Mouse (Mus musculus) gastrocnemius, postnatal 36 days (tissue): ENCODE results near the gene Krt33a. TPM values are rescaled to one million over a fixed set of nuclear protein-coding genes. Genes with fewer than 3 reads are reported as not detected.
A peak's percentile ranks its signal among the peaks of the same experiment; 100 is the strongest.

Source experiments
- DNase-seq, 2 experiments: peaks; one replicate each; pipeline ENCODE4 v3.0.0; 2022
- intact Hi-C: fragments of 180-260 bp; cut with DNase I; formaldehyde crosslinking; loops from one replicate; pipeline ENCODE4 v1.15.1; 2025
- total RNA-seq, 2 experiments: library from RNA; stranded (reverse); gene quantifications; 2 replicates each; pipeline ENCODE4 v1.2.3; 2021

Gene Krt33a
- total RNA-seq, 2 experiments from 2014 or later, result not detected

- no peak for DNase-seq
- intact Hi-C loops, result no loop called here
Measured at GRCm38 (mm10) chr11:99989881-99990405, 26.1 kb downstream of the Krt33a start.

- intact Hi-C loops, result no loop called here
Measured at GRCm38 (mm10) chr11:99988530-99988929, 27.5 kb downstream of the Krt33a start.

GRCm38 (mm10) chr11:99986180-99986647 is 29.8 kb downstream of the Krt33a start, which contains the start of gene Krtap16-1:
Gene Krtap16-1 (minus strand): TSS chr11:99986597.
- intact Hi-C loops, result no loop called here
- no peak for DNase-seq

More at GRCm38 (mm10) chr11:99988530-99988929, 27.5 kb downstream of the Krt33a start:
- DNase-seq, result no peak

GRCm38 (mm10) chr11:99985291-99986092 is 30.5 kb downstream of the Krt33a start:
- peak; percentile 18 to 27 for DNase-seq
- intact Hi-C loops, result no loop called here

GRCm38 (mm10) chr11:99983442-99983841 is 32.6 kb downstream of the Krt33a start:
- intact Hi-C loops, result no loop called here

GRCm38 (mm10) chr11:99982731-99983130 is 33.3 kb downstream of the Krt33a start:
- DNase-seq, result no peak
- intact Hi-C loops, result no loop called here

More at GRCm38 (mm10) chr11:99983442-99983841, 32.6 kb downstream of the Krt33a start:
- DNase-seq, result no peak

GRCm38 (mm10) chr11:99978953-99979352 is 37.1 kb downstream of the Krt33a start, which contains the start of gene Krtap29-1:
Gene Krtap29-1 (minus strand): TSS chr11:99979053.
- no peak for DNase-seq
- intact Hi-C loops, result no loop called here

GRCm38 (mm10) chr11:99965961-99966360 is 50.1 kb downstream of the Krt33a start:
- DNase-seq, result no peak
- intact Hi-C loops, result no loop called here

GRCm38 (mm10) chr11:99964213-99964612 is 51.8 kb downstream of the Krt33a start:
- intact Hi-C loops, result no loop called here
- no peak for DNase-seq

Other genes with a start within 250 kb of the Krt33a start
- gene Gm11595, start 243.3 kb downstream of the Krt33a start, total RNA-seq, result not detected
- gene Krtap4-8, start 235.5 kb downstream of the Krt33a start, total RNA-seq, result not detected
- gene Krtap4-9, start 231.0 kb downstream of the Krt33a start, total RNA-seq, result not detected
- not detected for gene Gm11596, start 222.7 kb downstream of the Krt33a start, total RNA-seq
- not detected for gene Gm11569, start 217.3 kb downstream of the Krt33a start, total RNA-seq
- not detected for gene Gm11554, start 211.8 kb downstream of the Krt33a start, total RNA-seq
- gene Krtap4-13, start 206.3 kb downstream of the Krt33a start, total RNA-seq, result not detected
- gene Gm11564, start 200.5 kb downstream of the Krt33a start, total RNA-seq, result not detected
- not detected for gene 2300003K06Rik, start 178.1 kb downstream of the Krt33a start, total RNA-seq
- gene Krtap4-16, start 164.6 kb downstream of the Krt33a start, total RNA-seq, result not detected
- gene Gm11568, start 158.3 kb downstream of the Krt33a start, total RNA-seq, result not detected
- gene Gm11559, start 151.7 kb downstream of the Krt33a start, total RNA-seq, result not detected
- gene Krtap9-1, start 142.8 kb downstream of the Krt33a start, total RNA-seq, result not detected
- gene Gm11567, start 137.0 kb downstream of the Krt33a start, total RNA-seq, result not detected
- gene Krtap31-1, start 108.3 kb downstream of the Krt33a start, total RNA-seq, result not detected
- gene Gm11565, start 101.5 kb downstream of the Krt33a start, total RNA-seq, result not detected
- gene Krtap31-2, start 79.9 kb downstream of the Krt33a start, total RNA-seq, result not detected
- gene Krtap9-5, start 67.7 kb downstream of the Krt33a start, total RNA-seq, result not detected
- gene Krtap29-1, start 37.2 kb downstream of the Krt33a start, total RNA-seq, result not detected
- gene Krtap16-1, start 29.6 kb downstream of the Krt33a start, total RNA-seq, result not detected
- gene Krtap17-1, start 22.2 kb downstream of the Krt33a start, total RNA-seq, result not detected
- gene Krt33b, start 13.7 kb upstream of the Krt33a start, total RNA-seq, result not detected
- gene Krt34, start 25.3 kb upstream of the Krt33a start, total RNA-seq, result not detected
- gene Krt31, start 34.3 kb upstream of the Krt33a start, total RNA-seq, result not detected
- gene Krt32, start 72.0 kb upstream of the Krt33a start, total RNA-seq, result not detected
- not detected for gene Krt35, start 80.0 kb upstream of the Krt33a start, total RNA-seq
- not detected for gene Krt36, start 89.4 kb upstream of the Krt33a start, total RNA-seq
- not detected for gene Krt13, start 105.4 kb upstream of the Krt33a start, total RNA-seq
- not detected for gene Krt15, start 119.7 kb upstream of the Krt33a start, total RNA-seq
- under 1 TPM; 0.41 to 0.57 TPM for gene Krt19, start 132.5 kb upstream of the Krt33a start, total RNA-seq
- gene Krt9, start 177.0 kb upstream of the Krt33a start, total RNA-seq, result not detected
- gene Krt14, start 191.3 kb upstream of the Krt33a start, total RNA-seq, result not detected
- gene Krt16, start 232.7 kb upstream of the Krt33a start, total RNA-seq, result not detected
- under 1 TPM in 1 of 2 experiments, not detected in 1; 0.82 TPM for gene Krt17, start 244.8 kb upstream of the Krt33a start, total RNA-seq